Mouse (Mus musculus) megakaryocyte, embryonic 14.5 days (primary cell): ENCODE data around the gene Avil. TPM values are rescaled to one million over a fixed set of nuclear protein-coding genes. Genes with fewer than 3 reads are reported as not detected.
A peak's percentile ranks its signal among the peaks of the same experiment; 100 is the strongest.

Experiments
- H3K27me3 ChIP-seq: replicated peaks from 2 replicates; pipeline ENCODE3; 2012; ENCODE audit warnings: inconsistent platforms
- H3K36me3 ChIP-seq: replicated peaks from 2 replicates; pipeline ENCODE3; 2012; ENCODE audit warnings: low read length, inconsistent platforms, mixed read lengths
- H3K4me1 ChIP-seq: 2 replicates; pipeline ENCODE4 v1.6.1; 2012; ENCODE audit warnings: inconsistent platforms
- H3K4me3 ChIP-seq: replicated peaks from 2 replicates; pipeline ENCODE3; 2012; ENCODE audit warnings: moderate library complexity, mild to moderate bottlenecking, inconsistent platforms
- H3K9me3 ChIP-seq: 2 replicates; pipeline ENCODE4 v1.6.1; 2012; ENCODE audit warnings: inconsistent platforms
- FLI1 ChIP-seq: IDR thresholded peaks from 2 replicates; pipeline ENCODE4 v1.6.1; 2012; ENCODE audit warnings: low read length, inconsistent platforms, mixed read lengths
- GATA1 ChIP-seq: IDR thresholded peaks from 3 replicates; pipeline ENCODE4 v1.6.1; 2012; ENCODE audit warnings: mixed read lengths, low read length, inconsistent platforms, borderline replicate concordance
- polyA plus RNA-seq: library from polyadenylated mRNA; stranded (reverse); fragments of >175 nt; gene quantifications from 2 replicates; pipeline ENCODE4 v1.2.3, GENCODE M21; 2012; ENCODE audit warnings: low replicate concordance; ENCODE audit not compliant: insufficient read depth

Gene Avil
- polyA plus RNA-seq, 1 experiment: 0.70 TPM

- Histone ChIP-seq H3K9me3 (no peaks in the 10 kb centered on the region), H3K4me1 (peaks cover 71% of the 10 kb centered on the region)
- no peak for TF ChIP-seq FLI1
- no peak for TF ChIP-seq GATA1
These were observed 63.7 kb downstream of the Avil start for GRCm38 (mm10) chr10:127063913-127064870.

DNA sequence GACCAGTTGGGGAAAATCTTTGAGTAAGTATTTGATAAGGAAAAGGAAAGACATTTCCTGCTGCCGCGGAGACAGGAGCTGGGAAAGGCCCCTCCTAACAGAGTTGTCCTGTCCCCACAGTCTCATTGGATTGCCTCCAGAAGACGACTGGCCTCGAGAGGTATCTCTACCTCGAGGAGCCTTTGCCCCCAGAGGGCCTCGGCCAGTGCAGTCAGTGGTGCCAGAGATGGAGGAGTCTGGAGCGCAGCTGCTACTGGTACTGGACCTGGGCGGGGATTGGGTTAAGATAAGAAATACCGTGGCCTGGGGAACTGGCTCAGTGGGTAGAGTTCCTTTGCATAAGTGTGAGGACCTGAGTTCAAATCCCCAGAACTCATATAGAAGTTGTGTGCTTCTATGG, 65.5 kb downstream of the Avil start:
- H3K27me3 ChIP-seq: peaks cover 11% of the 10 kb centered on the region
- peaks cover 71% of the 10 kb centered on the region for H3K4me1 ChIP-seq
- no peak for TF ChIP-seq FLI1
- TF ChIP-seq GATA1: no peak
- peaks cover 47% of the 10 kb centered on the region for H3K36me3 ChIP-seq
- no peak overlapping the region for H3K4me3 ChIP-seq
- H3K9me3 ChIP-seq: no peaks in the 10 kb centered on the region

More at GRCm38 (mm10) chr10:127063913-127064870, 63.7 kb downstream of the Avil start:
- peaks cover 47% of the 10 kb centered on the region for H3K36me3 ChIP-seq
- peak overlapping the region; percentile 97 for H3K4me3 ChIP-seq
- peaks cover 28% of the 10 kb centered on the region for H3K27me3 ChIP-seq

DNA sequence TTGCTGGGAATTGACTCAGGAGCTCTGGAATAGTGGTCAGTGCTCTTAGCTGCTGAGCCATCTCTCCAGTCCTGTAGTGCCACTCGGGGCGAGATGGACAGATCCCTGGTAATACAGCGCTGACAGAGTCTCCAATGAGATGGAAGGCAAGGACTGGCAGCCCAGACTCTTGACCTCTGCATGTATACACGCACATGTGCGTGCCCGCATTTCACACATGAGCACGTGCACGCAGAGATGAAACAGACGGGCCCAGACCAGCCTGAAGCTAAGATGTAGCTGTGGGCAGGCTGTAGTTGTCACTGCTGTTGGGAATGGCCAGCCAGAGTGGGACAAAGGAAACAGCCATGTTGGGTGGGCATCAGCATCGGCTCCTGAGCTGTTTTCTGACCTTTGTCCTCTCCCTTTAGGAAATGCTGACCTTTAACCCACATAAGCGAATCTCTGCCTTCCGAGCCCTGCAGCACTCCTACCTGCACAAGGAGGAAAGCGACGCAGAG, 66.1 kb downstream of the Avil start:
- Histone ChIP-seq H3K4me1 (peaks cover 75% of the 10 kb centered on the region), H3K9me3 (no peaks in the 10 kb centered on the region), H3K27me3 (peaks cover 5% of the 10 kb centered on the region), H3K4me3 (no peak overlapping the region), H3K36me3 (peaks cover 47% of the 10 kb centered on the region)
- TF ChIP-seq FLI1 (no peak), GATA1 (no peak)

GRCm38 (mm10) chr10:127068360-127069038, 68.0 kb downstream of the Avil start:
- H3K4me1 ChIP-seq: peaks cover 67% of the 10 kb centered on the region
- no peak for TF ChIP-seq GATA1
- TF ChIP-seq FLI1: no peak
- H3K27me3 ChIP-seq: no peaks in the 10 kb centered on the region
- peak overlapping the region; percentile 89 for H3K4me3 ChIP-seq
- no peaks in the 10 kb centered on the region for H3K9me3 ChIP-seq
- peaks cover 47% of the 10 kb centered on the region for H3K36me3 ChIP-seq

DNA sequence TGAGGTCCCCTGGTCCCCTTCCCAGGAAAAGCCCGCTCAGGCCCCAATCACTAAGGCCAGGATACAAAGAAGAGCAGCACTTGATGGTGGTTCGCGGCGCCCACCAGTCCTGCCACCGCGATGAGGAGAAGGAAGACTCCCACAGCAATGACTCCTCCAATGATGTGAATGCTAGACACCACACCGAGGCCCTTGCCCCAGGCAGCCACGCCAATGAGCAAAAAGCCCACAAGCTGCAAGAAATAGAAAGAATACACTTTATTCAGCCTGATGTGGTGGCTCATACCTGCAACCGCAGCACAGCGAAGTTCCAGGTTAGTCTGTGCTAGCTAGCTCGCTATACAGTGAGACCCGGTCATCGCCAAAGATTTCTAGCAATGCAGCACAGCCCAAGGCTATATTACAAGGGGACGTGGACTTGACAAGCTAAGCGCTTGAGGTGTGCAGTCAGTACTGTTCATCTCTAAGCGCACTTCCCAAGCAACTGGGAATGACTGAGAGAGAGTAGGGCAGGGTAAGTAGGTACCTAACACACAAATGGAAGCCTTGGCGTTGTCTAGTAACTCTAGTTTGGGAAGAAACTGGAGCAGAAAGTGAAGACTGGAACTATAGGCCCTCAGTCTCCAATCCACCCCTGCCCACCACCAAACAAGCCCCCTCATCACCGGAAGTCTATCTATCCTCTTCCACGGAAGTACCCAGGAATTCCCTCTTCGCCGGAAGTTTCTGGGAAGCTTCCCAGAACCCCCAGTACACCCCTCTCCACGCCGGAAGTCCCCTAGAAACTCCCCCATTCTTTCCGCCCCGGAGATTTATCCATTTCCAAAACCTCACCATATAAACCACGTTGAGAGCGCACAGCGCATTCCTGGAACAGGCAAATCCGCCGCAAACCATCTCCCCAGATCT, 69.0 kb downstream of the Avil start:
- Histone ChIP-seq H3K4me1 (peaks cover 56% of the 10 kb centered on the region), H3K27me3 (no peaks in the 10 kb centered on the region), H3K9me3 (no peaks in the 10 kb centered on the region), H3K4me3 (peak overlapping the region; percentile 89), H3K36me3 (peaks cover 44% of the 10 kb centered on the region)
- TF ChIP-seq GATA1: no peak
- no peak for TF ChIP-seq FLI1

Other genes starting within 250 kb of the Avil start
- 6.8 and 13.8 TPM in 2 replicates for gene Atp23, start 99.4 kb upstream of the Avil start, polyA plus RNA-seq
- gene Ctdsp2, start 22.0 kb upstream of the Avil start, polyA plus RNA-seq: 27.8 and 40.9 TPM in 2 replicates
- gene Tsfm, start 30.1 kb downstream of the Avil start, polyA plus RNA-seq: 19.8 and 35.4 TPM in 2 replicates
- gene Mettl1, start 40.7 kb downstream of the Avil start, polyA plus RNA-seq: 1.9 and 12.1 TPM in 2 replicates
- 0.08 TPM in 1 of 2 replicates, not detected in the other for gene Eef1akmt3, start 40.8 kb downstream of the Avil start, polyA plus RNA-seq
- 0.15 TPM in 1 of 2 replicates, not detected in the other for gene Cyp27b1, start 47.5 kb downstream of the Avil start, polyA plus RNA-seq
- gene March9, start 59.5 kb downstream of the Avil start, polyA plus RNA-seq: 1.3 and 3.3 TPM in 2 replicates
- gene Cdk4, start 62.8 kb downstream of the Avil start, polyA plus RNA-seq: 288 and 833 TPM in 2 replicates
- 4.8 and 51.5 TPM in 2 replicates for gene Tspan31, start 69.6 kb downstream of the Avil start, polyA plus RNA-seq
- gene Agap2, start 74.6 kb downstream of the Avil start, polyA plus RNA-seq: 26.5 and 79.5 TPM in 2 replicates
- 140 and 267 TPM in 2 replicates for gene Os9, start 120.4 kb downstream of the Avil start, polyA plus RNA-seq
- gene B4galnt1, start 164.5 kb downstream of the Avil start, polyA plus RNA-seq: 71.2 and 76.1 TPM in 2 replicates
- gene Slc26a10, start 179.9 kb downstream of the Avil start, polyA plus RNA-seq: 0.23 and 0.76 TPM in 2 replicates
- gene Arhgef25, start 189.4 kb downstream of the Avil start, polyA plus RNA-seq: not detected in 2 replicates
- gene Dtx3, start 195.0 kb downstream of the Avil start, polyA plus RNA-seq: 51.0 and 171 TPM in 2 replicates
- 10.4 and 19.6 TPM in 2 replicates for gene Pip4k2c, start 210.9 kb downstream of the Avil start, polyA plus RNA-seq